Mouse (Mus musculus) cerebellum, adult 11-12 months (tissue): Measurements from ENCODE around the gene Tshz2.
"Not testable (repeated sequence)": the region's sequence is repeated elsewhere in the genome, so short reads cannot be mapped to it uniquely, and the experiment has no call there.

Experiments used
- DNase-seq: peaks from one replicate; pipeline ENCODE4 v3.0.0; 2022

Gene Tshz2

DNA sequence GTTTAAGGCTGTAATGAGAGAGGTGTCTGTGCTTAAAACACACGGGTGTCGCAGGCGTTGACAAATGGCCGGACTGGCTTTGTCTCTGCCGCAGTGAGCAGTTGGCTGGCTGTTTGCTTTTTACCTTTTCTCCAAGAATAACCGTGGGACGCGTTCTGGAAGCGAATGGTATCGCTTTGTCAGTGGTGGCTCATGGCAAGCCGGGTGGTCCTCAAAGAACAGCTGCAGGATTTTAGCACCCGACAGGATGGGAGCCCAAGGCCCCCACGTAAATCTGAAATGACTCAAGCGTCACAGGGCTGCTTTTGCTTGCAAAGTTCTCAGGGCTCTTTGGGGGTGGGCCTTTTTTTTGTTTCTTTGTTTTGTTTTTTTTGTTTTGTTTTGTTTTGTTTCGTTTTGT is 193.5 kb downstream of the Tshz2 start:
- no peak for DNase-seq

DNA sequence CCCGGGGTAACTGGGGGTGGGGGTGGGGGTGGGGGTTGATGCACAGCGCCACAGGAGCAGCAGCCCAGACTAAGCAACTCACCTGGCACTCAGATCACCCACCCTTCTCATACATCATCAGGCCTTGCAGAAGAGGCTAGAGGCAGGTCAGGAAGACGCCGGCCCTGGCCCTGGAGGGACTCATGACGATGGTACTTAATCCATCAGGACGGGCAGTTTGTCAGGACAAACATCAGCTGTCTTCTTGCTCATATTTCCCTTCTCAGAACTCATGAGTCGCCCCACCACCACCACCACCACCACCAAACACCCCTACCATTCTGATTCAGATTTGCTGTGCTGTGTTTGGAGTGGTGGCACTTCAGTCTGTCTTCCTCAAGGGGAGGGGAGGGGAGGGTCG is 194.0 kb downstream of the Tshz2 start:
- no peak for DNase-seq

DNA sequence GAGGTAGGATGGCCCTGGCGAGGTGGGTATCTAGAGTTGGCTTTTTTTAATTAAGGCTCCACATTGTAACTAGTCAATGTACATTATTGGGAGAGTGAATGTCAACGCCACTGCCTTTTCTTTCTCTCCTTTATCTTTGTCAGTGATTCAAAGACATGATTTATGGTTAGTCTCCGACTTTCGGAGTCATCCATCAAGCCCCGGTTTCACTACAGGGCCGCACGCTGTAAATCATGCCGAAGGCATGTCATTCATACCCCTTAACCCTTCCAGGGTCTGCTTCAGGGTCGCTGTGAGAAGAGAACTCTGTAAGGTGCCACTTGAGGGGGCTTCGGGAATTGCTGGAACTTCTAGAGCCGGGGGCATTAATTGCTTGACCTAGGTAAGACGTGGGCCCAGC is 199.4 kb downstream of the Tshz2 start:
- DNase-seq: no peak

GRCm38 (mm10) chr2:169833638-169834037 is 200.8 kb downstream of the Tshz2 start:
- DNase-seq: no peak

- no peak for DNase-seq
Observed at GRCm38 (mm10) chr2:169834602-169835001, 201.8 kb downstream of the Tshz2 start.

GRCm38 (mm10) chr2:169837031-169837605 is 204.3 kb downstream of the Tshz2 start:
- no peak for DNase-seq

DNA sequence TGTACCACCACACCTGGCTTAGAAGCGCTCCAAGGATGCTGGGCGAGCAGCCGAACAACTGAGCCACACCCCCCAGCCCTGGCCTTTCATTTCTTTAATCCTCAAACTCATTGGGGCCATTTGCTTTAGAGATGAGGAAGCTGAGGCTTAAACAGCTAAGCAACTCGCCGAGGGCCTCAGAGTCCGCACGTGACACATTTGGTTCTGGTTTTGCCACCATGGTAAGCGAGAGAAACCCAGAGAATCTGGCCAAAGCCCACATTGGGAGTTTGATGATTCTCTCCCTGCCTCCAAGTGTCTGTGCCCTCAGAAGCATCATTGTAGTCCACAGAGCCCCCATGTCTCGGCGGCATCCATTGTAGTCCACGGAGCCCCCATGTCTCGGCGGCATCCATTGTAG is 205.7 kb downstream of the Tshz2 start:
- no peak for DNase-seq

DNA sequence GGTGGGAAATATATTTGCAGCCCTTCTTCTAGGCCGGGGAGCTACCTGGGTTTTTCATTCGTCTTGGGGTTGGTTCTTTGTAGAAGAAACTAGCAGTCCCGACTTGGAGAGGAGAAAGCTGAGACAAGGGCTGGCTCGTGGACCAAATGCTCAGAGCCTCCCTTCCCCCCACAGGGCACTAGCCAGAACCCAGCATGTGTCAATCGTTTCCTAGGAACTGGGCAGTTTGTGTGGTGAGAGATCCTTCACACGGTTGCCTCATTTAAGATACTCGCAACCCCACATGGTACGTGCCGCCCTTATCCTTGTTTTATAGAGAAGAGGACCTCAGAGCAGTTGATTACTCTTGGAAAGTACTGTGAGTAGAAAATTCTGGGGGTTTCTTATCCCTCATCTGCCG is 208.6 kb downstream of the Tshz2 start:
- DNase-seq: no peak

DNA sequence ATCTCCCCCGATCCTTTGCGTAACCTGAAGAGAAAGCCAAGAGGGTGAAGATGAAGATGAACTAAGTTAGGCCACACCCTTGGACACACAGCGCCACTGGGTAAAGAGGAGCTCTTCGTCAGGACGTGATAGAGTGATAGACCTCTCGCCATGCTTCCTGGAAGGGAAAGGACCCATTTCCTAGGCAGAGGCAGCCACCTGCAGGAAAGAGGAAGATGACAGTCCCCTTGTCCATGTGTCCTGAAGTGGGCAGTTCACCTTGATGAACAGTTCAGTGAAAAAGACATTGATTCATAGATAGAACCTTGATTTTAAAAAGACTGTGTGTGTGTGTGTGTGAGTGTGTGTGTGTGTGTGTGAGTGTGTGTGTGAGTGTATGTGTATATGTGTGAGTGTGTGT is 209.7 kb downstream of the Tshz2 start:
- DNase-seq: no peak

DNA sequence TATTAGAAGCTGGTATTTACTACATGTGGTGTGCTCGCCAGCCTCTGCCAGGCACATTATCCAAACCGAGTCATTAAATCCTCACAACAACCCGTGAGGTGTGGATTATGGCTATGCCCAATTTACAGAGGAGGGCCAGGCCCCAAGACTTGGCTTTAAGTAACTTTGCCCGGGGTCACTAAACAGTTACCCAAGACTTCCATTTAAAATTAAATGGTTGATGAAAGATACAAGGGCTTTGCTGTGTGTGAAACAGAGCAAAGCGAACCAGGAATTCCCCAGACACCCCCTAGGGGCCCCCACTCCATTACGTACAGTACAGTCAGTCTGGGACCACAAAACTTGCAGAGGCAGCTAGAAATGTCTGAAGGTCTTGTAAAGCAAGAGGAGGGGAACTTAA is 210.7 kb downstream of the Tshz2 start:
- no peak for DNase-seq

- no peak for DNase-seq
Observed at GRCm38 (mm10) chr2:169849077-169849476, 216.3 kb downstream of the Tshz2 start.

GRCm38 (mm10) chr2:169849541-169849940 is 216.7 kb downstream of the Tshz2 start:
- DNase-seq: no peak

DNA sequence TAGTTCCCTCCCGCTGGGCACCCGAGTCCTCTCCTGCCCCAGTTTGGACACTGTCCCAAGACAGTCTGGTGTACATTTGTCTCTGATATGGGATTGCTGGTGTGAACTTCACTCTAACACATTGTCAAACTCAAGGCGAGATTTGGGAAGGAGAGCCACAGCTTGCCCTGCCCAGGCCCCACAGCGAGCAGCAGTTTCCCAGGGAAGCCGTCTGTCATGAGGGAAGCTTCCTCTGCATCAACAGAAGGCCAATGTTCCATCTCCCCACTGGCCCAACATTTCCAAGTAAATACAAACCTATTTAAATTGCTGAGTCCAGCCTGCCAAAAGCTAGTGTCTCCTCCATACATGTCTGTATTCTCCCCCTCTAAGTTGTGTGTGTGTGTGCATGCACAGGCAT is 218.8 kb downstream of the Tshz2 start:
- no peak for DNase-seq

- no peak for DNase-seq
Observed at GRCm38 (mm10) chr2:169854491-169854890, 221.7 kb downstream of the Tshz2 start.

DNA sequence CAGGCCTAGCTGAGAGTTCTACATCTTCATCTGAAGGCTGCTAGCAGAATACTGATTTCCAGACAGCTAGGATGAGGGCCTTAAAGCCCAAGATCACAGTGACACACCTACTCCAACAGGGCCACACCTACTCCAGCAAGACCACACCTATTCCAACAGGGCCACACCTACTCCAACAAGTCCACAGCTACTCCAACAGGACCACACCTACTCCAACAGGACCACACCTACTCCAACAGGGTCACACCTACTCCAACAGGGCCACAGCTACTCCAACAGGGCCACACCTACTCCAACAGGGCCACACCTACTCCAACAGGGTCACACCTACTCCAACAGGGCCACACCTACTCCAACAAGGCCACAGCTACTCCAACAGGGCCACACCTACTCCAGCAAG is 224.2 kb downstream of the Tshz2 start:
- DNase-seq: not testable (repeated sequence)

DNA sequence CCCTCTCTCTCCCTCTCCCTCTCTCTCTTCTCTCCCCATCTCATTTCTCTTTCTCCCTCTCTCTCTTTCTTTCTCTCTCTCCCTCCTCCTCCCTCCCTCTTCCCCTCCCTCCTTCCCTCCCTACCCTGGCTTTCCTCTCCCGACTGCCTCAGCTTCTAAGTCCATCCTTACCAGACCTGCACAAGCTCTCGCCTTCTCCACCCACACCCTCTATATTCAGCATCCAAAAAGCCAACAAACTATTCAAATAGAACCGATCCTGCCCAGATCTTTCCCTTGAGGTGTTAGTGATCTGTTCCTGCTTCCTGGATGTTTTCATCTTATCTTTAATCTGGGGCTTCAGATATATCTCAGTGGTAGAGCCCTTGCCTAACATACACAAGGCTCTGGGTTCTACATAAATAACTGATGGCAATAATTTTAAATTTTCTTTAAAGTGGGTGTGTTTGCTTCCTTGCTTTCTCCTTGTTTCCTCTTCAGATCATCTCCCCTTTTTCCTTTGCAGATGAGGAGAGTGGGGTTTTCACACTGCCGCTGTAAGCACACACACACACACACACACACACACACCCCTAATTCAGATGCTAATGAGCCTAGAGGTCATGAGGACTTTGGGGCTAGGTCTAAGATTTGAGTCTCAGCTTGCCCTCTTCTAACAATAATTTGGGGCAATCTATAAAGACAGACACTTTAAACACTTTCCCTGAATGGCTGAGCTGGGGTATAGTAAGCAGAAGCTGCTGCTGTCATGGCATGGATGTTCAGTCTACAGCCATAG is 226.5 kb downstream of the Tshz2 start:
- no peak for DNase-seq

DNA sequence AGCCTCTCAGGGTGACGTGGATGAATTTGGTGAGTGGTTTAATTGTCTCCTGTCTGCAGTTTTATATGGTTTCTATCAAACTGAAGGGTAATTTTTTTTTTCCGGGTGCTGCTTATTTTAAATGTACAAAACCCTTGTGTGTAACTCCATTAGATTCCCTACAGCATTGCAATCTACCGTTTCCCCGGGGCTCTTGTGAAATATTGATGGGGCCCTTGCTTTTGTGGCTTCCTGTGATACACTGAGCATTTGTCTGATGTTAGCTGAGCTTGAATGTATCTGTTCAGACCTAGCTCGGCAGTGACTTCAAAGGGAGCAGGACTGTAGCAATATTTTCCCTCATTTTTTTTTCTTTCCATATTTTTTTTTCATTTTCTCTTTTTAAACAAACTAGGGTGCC is 228.1 kb downstream of the Tshz2 start:
- DNase-seq: no peak

DNA sequence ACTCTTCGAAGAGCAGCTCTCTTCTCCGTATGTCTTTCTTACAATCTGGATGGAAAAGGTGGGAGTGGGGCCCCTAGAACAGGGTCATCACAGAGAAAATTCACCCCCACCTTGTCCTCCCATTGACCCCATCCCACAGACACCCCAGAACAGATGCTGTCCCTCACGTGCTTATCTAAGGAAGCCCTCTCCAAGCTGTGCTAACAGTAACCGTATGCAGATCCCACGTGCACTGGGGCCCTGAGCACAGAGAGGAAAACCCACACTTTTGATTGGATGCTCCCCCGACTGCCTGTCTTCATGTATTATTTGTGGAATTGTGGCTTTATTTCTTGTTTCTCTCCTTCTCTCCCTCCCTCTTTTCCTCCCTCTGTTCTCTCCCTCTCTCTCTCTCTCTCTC is 229.9 kb downstream of the Tshz2 start:
- no peak for DNase-seq

DNA sequence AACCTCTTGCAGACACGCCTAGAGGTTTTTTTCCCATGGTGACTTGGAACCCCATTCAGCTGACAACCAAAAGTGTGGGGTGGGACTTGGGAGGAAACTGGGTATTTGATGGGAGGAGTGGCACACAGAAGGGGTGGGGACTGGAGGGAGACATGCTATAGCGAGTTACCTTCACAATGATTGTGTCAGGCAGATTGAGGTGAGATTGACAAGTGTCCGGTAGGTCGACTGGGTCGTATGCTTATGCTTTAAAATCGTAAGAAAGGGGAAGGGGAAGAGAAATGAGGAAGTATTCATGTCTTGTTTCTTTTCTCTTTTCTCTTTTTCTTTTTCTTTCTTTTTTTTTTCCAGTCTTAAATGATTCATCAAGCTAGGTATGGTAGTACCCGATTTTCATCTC is 236.7 kb downstream of the Tshz2 start:
- no peak for DNase-seq

- no peak for DNase-seq
Observed at GRCm38 (mm10) chr2:169870503-169870902, 237.7 kb downstream of the Tshz2 start.

DNA sequence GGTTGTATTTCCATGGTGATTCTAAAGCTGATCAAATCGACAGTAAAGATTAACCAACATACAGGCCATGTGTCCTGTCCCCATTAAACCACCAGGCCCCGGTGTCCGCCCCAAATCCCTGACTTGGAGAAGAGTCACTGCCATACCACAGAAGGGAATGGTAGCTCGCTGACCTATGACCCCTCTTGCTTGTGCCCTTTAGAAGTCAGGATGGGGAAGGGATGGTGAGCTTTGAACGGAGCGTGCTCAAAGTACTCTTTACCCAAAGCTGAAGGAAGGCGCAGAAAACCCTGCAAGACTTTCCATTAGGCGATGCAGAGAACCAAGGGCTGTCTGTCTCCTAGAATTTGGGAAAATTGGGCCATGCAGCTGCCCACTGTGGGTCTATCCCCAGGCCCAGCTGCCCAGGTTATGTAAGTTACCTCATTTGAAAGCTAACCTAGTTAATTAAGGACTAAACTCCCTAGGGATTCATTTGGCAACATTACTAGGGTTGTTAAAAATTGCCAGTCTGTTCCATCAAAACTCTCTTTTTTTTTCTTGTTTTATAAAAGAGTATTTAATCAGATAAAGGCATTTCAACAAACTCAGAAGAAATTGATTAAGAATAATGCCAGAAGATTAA is 238.7 kb downstream of the Tshz2 start:
- DNase-seq: no peak

- DNase-seq: no peak
Observed at GRCm38 (mm10) chr2:169873442-169873841, 240.6 kb downstream of the Tshz2 start.

- DNase-seq: no peak
Observed at GRCm38 (mm10) chr2:169887921-169888320, 255.1 kb downstream of the Tshz2 start.

GRCm38 (mm10) chr2:169892441-169893038 is 259.7 kb downstream of the Tshz2 start:
- no peak for DNase-seq
